Mouse (Mus musculus): ENCODE results near the gene Ptpre.
"Not testable (repeated sequence)": the region's sequence is repeated elsewhere in the genome, so short reads cannot be mapped to it uniquely, and the experiment has no call there.

The Ptpre gene

GRCm38 (mm10) chr7:135641698-135642507 lies 104.6 kb downstream of the Ptpre start:
- peak; percentile 23 for DNase-seq (ENCODE audit: low read depth)

GRCm38 (mm10) chr7:135644452-135644851 lies 107.2 kb downstream of the Ptpre start:
- DNase-seq (ENCODE audit: low read depth): no peak

DNA sequence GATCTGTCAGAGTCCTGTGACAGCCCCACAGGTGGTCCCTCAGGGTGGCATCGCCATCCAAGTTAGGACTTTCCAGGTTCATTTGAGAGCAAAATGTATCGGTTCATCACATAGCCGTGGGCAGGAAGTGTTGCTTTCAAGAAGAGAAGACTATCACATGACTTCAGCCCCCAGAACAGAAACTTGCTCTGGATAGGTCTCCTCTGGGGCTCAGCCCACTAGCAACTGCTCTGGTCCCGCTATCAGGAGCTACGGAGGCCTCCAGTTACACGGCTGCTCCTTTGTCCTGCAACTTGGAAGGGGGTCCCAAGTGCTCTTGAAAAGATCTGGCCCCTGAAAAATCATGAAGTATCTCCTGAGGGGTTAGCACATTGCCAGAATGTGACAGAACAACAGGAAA lies 109.7 kb downstream of the Ptpre start:
- DNase-seq (ENCODE audit: low read depth): no peak

DNA sequence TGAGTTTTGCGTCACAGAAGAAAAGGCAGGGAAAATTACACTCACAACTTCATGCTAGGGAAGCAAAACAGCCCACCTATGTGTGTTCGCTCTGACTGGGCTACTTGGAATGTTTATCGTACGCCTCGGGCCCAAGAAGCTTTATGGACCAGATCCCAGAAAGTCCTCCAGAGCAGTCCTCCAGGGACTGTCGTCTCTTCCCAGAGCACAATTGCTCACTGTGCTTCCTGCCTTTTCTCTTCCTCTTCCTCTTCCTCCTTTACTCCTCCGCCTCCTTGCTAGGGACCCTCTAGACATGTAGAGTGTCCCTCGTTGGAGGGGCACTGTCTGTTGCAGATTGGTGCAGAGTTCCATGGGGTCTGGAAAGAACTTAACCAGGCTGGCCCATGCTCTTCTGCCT lies 111.5 kb downstream of the Ptpre start:
- no peak for DNase-seq (ENCODE audit: low read depth)

- no peak for DNase-seq (ENCODE audit: low read depth)
These were observed 112.0 kb downstream of the Ptpre start for GRCm38 (mm10) chr7:135649306-135649705.

- no peak for DNase-seq (ENCODE audit: low read depth)
These were observed 112.8 kb downstream of the Ptpre start for GRCm38 (mm10) chr7:135650061-135650460.

- no peak for DNase-seq (ENCODE audit: low read depth)
These were observed 114.7 kb downstream of the Ptpre start for GRCm38 (mm10) chr7:135651831-135652511.

DNA sequence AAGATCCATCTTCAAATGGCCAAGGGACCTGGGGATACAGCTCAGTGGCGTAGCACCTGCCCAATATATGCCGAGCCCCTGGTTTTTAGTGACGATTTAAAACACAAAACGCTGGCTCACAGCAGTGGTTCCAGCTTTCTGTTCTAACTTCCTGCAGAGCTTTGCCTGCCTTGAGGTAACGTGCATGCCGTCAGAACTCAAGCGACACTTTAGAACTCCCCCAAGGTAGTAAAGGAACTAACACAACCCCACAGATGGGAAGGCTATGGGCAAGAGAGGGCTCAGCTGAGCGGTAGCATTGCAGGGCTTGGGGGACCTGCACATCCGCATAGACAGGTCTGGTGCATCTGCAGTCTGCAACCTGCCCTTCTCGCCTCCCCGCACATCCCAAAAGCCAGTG lies 115.5 kb downstream of the Ptpre start:
- no peak for DNase-seq (ENCODE audit: low read depth)

- no peak for DNase-seq (ENCODE audit: low read depth)
These were observed 116.3 kb downstream of the Ptpre start for GRCm38 (mm10) chr7:135653601-135654000.

DNA sequence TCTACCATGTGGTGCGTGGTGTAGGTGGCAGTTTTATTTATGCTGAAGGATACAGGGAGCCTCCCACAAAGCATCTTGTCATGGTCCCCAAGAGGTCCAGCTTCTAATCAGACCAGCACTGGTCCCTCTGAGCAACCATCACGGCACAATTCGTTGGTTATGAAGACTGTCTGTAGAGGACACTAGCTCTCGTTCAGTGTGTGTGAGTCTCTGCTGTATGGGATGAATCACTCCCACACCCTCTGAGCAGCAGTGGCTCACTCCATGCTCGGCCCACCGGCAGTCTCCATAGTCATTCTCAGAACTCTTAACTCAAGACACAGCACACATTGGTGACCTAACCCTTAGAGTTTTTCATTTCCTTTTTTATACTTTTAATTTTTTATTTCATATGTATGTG lies 117.0 kb downstream of the Ptpre start:
- DNase-seq (ENCODE audit: low read depth): no peak

DNA sequence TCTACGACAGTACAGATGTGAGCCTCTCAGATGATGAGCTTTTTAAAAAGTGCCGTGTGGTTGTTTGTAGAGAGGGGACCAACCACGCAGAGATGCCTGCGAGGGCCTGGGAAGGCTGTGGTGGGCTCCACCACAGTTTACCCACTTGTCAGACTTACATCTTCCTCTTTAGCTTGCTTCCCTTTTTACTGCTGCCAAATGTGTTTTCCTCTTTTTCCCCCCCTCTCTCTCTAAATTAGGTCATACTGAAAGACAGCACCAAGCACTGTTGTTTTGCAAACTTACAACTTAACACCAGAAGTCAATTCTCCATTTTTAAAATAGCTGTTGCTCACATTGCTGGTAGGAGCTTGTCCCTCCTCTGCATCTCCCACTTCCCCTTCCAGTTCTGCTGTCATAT lies 117.8 kb downstream of the Ptpre start:
- no peak for DNase-seq (ENCODE audit: low read depth)

DNA sequence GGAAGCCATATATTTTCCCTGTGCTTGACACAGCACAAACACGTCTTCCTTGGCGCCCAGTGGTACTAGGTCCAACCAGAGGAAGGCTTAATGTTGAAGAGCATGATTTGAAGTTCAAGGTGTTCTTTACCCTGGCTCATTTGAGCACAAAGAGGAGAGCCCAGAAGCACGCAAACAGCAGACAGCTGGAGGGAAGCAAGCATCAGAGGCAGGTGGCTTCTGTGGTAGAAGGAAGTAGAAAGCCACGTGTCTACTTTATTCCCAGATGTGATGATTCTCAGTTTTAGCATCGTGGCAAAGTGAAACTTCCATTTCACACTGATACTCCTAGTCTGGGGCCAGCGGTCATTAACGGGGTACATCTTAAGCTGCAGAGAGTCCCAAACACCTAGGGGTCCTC lies 120.9 kb downstream of the Ptpre start:
- DNase-seq (ENCODE audit: low read depth): no peak

DNA sequence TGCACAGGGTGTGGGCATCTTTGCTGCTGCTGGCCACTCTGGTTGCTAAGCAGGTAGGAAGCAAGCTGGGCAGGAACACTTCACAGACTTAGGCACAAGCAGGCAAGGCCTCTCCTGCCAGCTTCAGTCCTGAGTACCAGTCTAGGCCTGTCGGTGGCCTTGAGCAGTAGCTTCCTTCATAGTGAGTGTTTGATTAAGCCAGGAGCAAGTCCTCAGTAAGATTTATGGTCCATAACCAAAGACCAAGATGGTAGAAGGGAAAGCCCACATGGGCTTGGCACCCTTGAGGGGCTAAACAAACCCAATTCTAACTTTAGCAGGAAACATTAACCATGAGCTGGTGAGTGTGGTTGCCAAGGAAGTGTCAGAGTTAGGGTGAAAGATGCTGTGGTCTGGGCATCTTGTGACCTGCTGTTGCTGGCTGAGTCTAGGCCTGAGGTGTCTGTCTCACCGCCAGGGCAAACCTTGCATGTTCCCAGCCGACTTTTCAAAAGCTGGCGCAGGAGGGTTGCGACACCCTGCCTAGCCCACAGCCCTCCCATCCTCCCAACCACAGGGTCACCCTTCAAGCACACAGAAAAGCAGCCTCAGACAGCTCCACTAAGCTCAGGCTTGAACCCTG lies 122.1 kb downstream of the Ptpre start:
- no peak for DNase-seq (ENCODE audit: low read depth)

- no peak for DNase-seq (ENCODE audit: low read depth)
These were observed 123.0 kb downstream of the Ptpre start for GRCm38 (mm10) chr7:135660314-135660713.

DNA sequence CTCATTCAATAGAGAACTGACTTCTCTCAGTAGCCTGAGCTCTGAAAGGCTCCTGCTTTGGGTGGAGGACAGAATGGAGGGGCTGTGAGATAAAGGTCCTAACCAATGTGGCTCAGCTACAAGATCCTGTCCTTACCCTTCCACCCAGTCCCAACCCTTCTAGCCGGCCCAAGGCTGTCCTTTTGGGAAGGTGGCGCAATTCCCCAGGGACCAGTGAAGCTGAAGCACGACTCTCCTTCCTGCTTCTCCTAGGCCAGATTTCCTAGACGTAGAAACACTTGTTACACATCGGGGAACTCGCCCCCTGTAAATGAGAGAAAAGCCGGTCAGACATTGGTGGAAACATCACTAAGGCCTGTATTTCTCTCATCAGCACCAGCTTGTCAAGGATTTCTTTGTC lies 126.9 kb downstream of the Ptpre start:
- no peak for DNase-seq (ENCODE audit: low read depth)

- no peak for DNase-seq (ENCODE audit: low read depth)
These were observed 129.0 kb downstream of the Ptpre start for GRCm38 (mm10) chr7:135666314-135666713.

GRCm38 (mm10) chr7:135668852-135669739 lies 131.8 kb downstream of the Ptpre start:
- DNase-seq (ENCODE audit: low read depth): peak; percentile 47

DNA sequence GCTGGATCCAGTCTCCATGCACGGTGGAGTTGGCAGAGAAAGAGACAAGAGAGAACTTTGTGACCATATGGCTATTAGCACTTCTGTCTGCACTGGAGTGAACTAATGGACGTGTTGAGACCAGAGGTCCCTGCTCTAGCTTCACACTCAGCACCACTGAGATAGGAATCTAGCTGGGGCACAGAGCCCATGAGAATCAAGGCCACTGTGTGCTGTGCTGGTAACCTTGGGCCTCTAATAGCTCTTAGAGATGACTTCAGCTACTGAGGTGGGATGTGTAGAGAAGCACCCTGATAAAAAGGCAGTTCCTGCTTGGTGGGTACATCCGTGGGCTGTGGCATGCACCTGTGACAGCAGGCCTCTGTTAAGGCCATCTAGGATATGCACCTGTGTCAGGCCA lies 136.3 kb downstream of the Ptpre start:
- no peak for DNase-seq (ENCODE audit: low read depth)

DNA sequence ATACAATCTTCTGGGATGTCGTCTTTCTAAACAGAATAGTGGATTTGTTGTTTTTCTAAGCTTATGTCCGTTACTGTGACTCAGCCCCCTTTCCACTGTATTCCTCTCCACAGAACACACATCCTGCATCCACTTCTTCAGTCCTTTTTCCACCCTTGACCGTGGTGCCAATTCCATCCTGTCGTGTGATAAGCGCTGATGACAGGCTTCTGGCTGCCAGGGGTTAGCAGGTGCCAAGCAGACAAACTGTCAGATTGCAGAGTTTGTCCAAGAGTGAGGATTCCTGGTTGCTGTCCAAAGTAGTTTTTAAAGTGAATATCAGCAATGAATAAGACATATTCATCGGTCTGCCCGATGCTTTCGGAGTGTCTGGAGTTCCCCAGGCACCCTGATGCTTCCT lies 139.4 kb downstream of the Ptpre start:
- DNase-seq (ENCODE audit: low read depth): no peak

GRCm38 (mm10) chr7:135680334-135680733 lies 143.1 kb downstream of the Ptpre start:
- DNase-seq (ENCODE audit: low read depth): peak; percentile 58

GRCm38 (mm10) chr7:135684098-135684497 lies 146.8 kb downstream of the Ptpre start:
- not testable (repeated sequence) for DNase-seq (ENCODE audit: low read depth)

GRCm38 (mm10) chr7:135684938-135685337 lies 147.7 kb downstream of the Ptpre start:
- no peak for DNase-seq (ENCODE audit: low read depth)
